Mouse (Mus musculus) cortical plate, adult 2 months (tissue): ENCODE data around the gene Hspb9.

ENCODE experiments used
- CTCF ChIP-seq: fragments of 200-500 bp; IDR thresholded peaks from 2 replicates; pipeline ENCODE4 v1.5.1; 2011; ENCODE audit warnings: mild to moderate bottlenecking, control low read depth, low read length; ENCODE audit not compliant: insufficient read depth; ENCODE audit errors: extremely low read depth
- POLR2A ChIP-seq: fragments of 200-500 bp; IDR thresholded peaks from 2 replicates; pipeline ENCODE4 v1.6.1; 2011; ENCODE audit warnings: mild to moderate bottlenecking, low read length, control low read depth; ENCODE audit not compliant: insufficient read depth; ENCODE audit errors: extremely low read depth

DNA sequence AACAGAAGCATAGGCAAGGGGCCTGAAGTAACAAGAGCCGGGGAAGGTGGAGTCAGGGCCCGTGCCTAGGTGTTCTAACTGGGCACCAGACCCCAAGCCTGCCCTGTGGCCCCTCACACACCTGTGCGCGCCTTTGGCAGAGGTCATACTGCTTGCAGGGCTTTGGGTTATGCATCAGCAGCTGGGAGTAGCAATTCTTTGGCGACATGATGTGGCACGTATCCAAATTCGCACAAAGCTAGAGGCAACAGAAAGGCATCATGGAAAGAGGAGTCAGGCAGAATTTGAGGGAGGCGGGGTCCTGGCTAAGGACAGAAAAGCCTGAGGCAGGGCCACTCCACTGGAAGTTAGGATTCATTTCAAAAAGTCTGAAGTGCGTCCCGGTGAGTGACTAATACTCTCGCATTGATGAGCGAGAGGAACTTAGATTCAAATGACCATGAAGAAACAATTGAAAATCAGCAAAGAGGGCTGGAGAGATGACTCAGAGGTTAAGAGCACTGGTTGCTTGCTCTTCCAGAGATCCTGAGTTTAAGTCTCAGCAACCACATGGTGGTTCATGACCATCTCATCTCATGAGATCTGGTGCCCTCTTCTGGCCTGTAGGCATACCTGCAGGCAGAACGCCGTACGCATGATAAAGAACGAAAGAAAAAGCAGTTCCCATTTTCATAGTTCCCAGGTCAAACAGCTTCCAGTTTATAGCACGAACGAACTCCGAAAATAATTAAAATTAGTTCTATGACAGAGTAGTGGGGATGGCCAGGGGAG is 11.4 kb upstream of the Hspb9 start:
- TF ChIP-seq CTCF (peak; percentile 99), POLR2A (no peak)
